Mouse (Mus musculus) liver, postnatal 0 days (tissue): ENCODE results near the gene Plxnb1.

Experiments
- CTCF ChIP-seq: sonication (generic); IDR thresholded peaks from 2 replicates; pipeline ENCODE4 v1.5.1; 2016; ENCODE audit warnings: antibody characterized with exemption, low read depth
- EP300 ChIP-seq: IDR thresholded peaks from 2 replicates; pipeline ENCODE4 v1.6.1; 2016; ENCODE audit warnings: antibody characterized with exemption, low read depth, mild to moderate bottlenecking

DNA sequence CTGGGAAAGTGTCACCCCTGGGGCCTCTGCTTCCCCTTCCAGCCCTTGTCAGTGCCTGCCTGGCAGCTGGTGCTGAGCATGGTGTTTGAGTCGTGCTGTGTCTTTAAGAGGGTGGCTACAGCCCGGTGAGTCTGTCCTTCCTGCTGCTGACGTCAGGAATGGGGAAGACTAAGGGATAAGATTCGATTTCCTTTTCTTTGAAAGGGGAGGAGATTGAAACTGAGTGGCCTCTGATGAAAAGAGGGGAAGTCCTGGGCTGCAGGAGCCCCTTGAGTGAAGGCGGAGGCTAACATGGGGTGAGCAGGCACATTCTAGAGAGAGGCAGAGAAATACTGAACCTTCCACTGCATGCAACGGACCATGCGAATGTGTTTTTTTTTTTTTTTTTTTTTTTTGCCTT lies 40.5 kb upstream of the Plxnb1 start:
- TF ChIP-seq EP300 (peak; percentile 52), CTCF (no peak)
